Mouse (Mus musculus): ENCODE results near the gene BC029722.

GRCm38 (mm10) chr2:155838961-155839360, 19.7 kb upstream of the BC029722 start:
- TF ChIP-seq CTCF (IDR thresholded peaks at IDR 0.05; ENCODE audit: borderline replicate concordance, control insufficient read depth, extremely low read depth, insufficient read depth, low read length, poor library complexity), result no peak
- TF ChIP-seq POLR2A (IDR thresholded peaks at IDR 0.05; ENCODE audit: control insufficient read depth, extremely low read depth, insufficient read depth, low read length, poor library complexity), result no peak

All from thymus, adult 2 months (tissue).